Mouse (Mus musculus): ENCODE data around the gene Hba-a1. TPM values are rescaled to one million over a fixed set of nuclear protein-coding genes. Genes with fewer than 3 reads are reported as not detected.

Gene Hba-a1
- total RNA-seq, 4 experiments from 2014 or later: 209 to 396 (median 272) TPM

Other genes starting within 250 kb of the Hba-a1 start
- not detected for gene Il9r, start 83.2 kb upstream of the Hba-a1 start, total RNA-seq (2022)
- gene Snrnp25, start 78.1 kb upstream of the Hba-a1 start, total RNA-seq (2022): 10 to 100 TPM; 20.8 to 22.5 (median 22.0) TPM
- gene Rhbdf1, start 61.2 kb upstream of the Hba-a1 start, total RNA-seq (2022): 10 to 100 TPM in 2 of 4 experiments, 1 to 10 TPM in 2; 8.4 to 14.2 (median 10.1) TPM
- gene Mpg, start 57.0 kb upstream of the Hba-a1 start, total RNA-seq (2022): 10 to 100 TPM; 19.3 to 22.4 (median 20.9) TPM
- gene Nprl3, start 15.8 kb upstream of the Hba-a1 start, total RNA-seq (2022): 10 to 100 TPM; 55.3 to 63.7 (median 60.5) TPM
- gene Hba-x, start 7.1 kb upstream of the Hba-a1 start, total RNA-seq (2022): not detected
- gene Hbq1b, start 3.5 kb downstream of the Hba-a1 start, total RNA-seq (2022): under 1 TPM in 2 of 4 experiments, not detected in 2; 0.72 to 0.78 TPM
- 100 to 1,000 TPM; 161 to 321 (median 230) TPM for gene Hba-a2, start 13.0 kb downstream of the Hba-a1 start, total RNA-seq (2022)
- gene Hbq1a, start 16.6 kb downstream of the Hba-a1 start, total RNA-seq (2022): 1 to 10 TPM in 1 of 4 experiments, under 1 TPM in 2, not detected in 1; 0.67 to 1.9 (median 0.71) TPM
- 10 to 100 TPM in 3 of 4 experiments, 1 to 10 TPM in 1; 9.1 to 12.6 (median 11.9) TPM for gene Sh3pxd2b, start 64.3 kb downstream of the Hba-a1 start, total RNA-seq (2022)
- 10 to 100 TPM; 34.5 to 39.8 (median 38.7) TPM for gene Ubtd2, start 171.9 kb downstream of the Hba-a1 start, total RNA-seq (2022)
- 1 to 10 TPM; 1.2 to 1.8 (median 1.4) TPM for gene Efcab9, start 248.6 kb downstream of the Hba-a1 start, total RNA-seq (2022)
- 1 to 10 TPM; 7.4 to 9.9 (median 9.3) TPM for gene Stk10, start 249.8 kb downstream of the Hba-a1 start, total RNA-seq (2022)

Data from left cerebral cortex, adult 8-10 months (tissue).